Comparison of ENCODE assay signal across 21 mouse cellular contexts in the genomic region with DNA sequence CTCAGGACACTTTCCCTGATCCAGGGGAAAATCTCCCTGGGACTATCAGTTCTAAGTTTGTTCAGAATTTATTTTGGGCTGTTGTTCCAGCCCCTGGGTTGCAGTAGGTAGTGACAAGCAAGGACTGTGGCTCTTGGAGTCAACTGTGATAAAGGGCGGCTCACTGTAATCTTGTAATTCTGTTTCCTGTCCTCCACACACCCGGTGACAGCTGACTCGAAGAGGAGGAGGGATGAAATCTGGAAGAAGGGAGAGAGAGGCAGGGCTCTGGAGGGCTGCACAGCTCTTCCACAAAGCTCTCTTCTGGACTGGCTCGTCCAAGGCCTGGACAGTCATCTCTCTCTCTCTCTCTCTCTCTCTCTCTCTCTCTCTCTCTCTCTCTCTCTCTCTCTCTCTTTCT. TPM values are rescaled to one million over a fixed set of nuclear protein-coding genes. Genes with fewer than 3 reads are reported as not detected.
"Had no signal": no experiment of that assay in that cellular context is flagged by ENCODE, and none has a peak within 500 bp of the region (broad histone marks: within the 10 kb centered on the region; RNA-seq: fewer than 3 reads in every experiment).

No protein-coding gene starts in this region.

- ATAC-seq: midbrain, embryonic 15.5 days had no signal

- H3K9ac ChIP-seq: limb, embryonic 13.5 days; liver, embryonic 14.5 days; midbrain, embryonic 15.5 days; neural tube, embryonic 13.5 days had no signal

- H3K9me3 ChIP-seq: limb, embryonic 13.5 days; midbrain, embryonic 10.5 days; midbrain, embryonic 15.5 days; neural tube, embryonic 13.5 days had no signal

- H3K27ac ChIP-seq: limb, embryonic 13.5 days; liver, embryonic 14.5 days; midbrain, embryonic 10.5 days; midbrain, embryonic 15.5 days; neural tube, embryonic 13.5 days had no signal

- H3K36me3 ChIP-seq: midbrain, embryonic 10.5 days; midbrain, embryonic 15.5 days; neural tube, embryonic 13.5 days had no signal

- H3K4me3 ChIP-seq: limb, embryonic 13.5 days; midbrain, embryonic 10.5 days; midbrain, embryonic 15.5 days; neural tube, embryonic 13.5 days had no signal

- H3K4me2 ChIP-seq: limb, embryonic 13.5 days; midbrain, embryonic 15.5 days; neural tube, embryonic 13.5 days had no signal

- H3K4me1 ChIP-seq: limb, embryonic 13.5 days; midbrain, embryonic 10.5 days; midbrain, embryonic 15.5 days; neural tube, embryonic 13.5 days had no signal

- DNase-seq: kidney, postnatal 14 days; left cerebral cortex, postnatal 4 days; lung, adult 2 months; retina, postnatal 1 day; right cerebral cortex, postnatal 4 days; spleen, adult 18-20 months; thymus, adult 18-20 months; thymus, postnatal 14 days had no signal

RNA-seq across cellular contexts. Expression of a gene that starts 24.6 kb away (rescaled TPM):
- total RNA-seq: layer of hippocampus, adult 8-10 months; layer of hippocampus, postnatal 14 days; left cerebral cortex, adult 18-20 months; left cerebral cortex, postnatal 10 days; left cerebral cortex, postnatal 4 days; liver, adult 2 months; megakaryocyte, adult 5-6 weeks had no signal
- polyA plus RNA-seq: kidney, embryonic 14.5 days; large intestine, adult 2 months; liver, adult 2 months had no signal
